Mouse (Mus musculus) kidney, adult 9 months (tissue): ENCODE results near the gene Wtip.
"Not testable (repeated sequence)": the region's sequence is repeated elsewhere in the genome, so short reads cannot be mapped to it uniquely, and the experiment has no call there.

Experiments
- DNase-seq: peaks from one replicate; pipeline ENCODE4 v3.0.0; 2022

Gene Wtip

GRCm38 (mm10) chr7:34133117-34133762, at the start of gene Wtip:
Wtip (minus strand) TSS chr7:34133268.
- DNase-seq, result peak; percentile 77

GRCm38 (mm10) chr7:34176241-34176640, 43.2 kb upstream of the Wtip start:
- DNase-seq, result not testable (repeated sequence)

- no peak for DNase-seq
Observed at GRCm38 (mm10) chr7:34172251-34172650, 39.2 kb upstream of the Wtip start.

- DNase-seq, result no peak
Observed at GRCm38 (mm10) chr7:34169454-34169853, 36.4 kb upstream of the Wtip start, which contains the start of gene Uba2. Uba2 (minus strand) TSS chr7:34169599.

GRCm38 (mm10) chr7:34168470-34169251, 35.6 kb upstream of the Wtip start:
- DNase-seq, result peak; percentile 94

- DNase-seq, result peak; percentile 31
Observed at GRCm38 (mm10) chr7:34167766-34168469, 34.9 kb upstream of the Wtip start.

- DNase-seq, result peak; percentile 16
Observed at GRCm38 (mm10) chr7:34166850-34167249, 33.8 kb upstream of the Wtip start.

GRCm38 (mm10) chr7:34165999-34166398, 32.9 kb upstream of the Wtip start:
- no peak for DNase-seq

GRCm38 (mm10) chr7:34164671-34165070, 31.6 kb upstream of the Wtip start:
- DNase-seq, result no peak

GRCm38 (mm10) chr7:34159167-34159566, 26.1 kb upstream of the Wtip start:
- no peak for DNase-seq

- no peak for DNase-seq
Observed at GRCm38 (mm10) chr7:34157994-34158393, 24.9 kb upstream of the Wtip start.

GRCm38 (mm10) chr7:34147193-34147592, 14.1 kb upstream of the Wtip start:
- no peak for DNase-seq

GRCm38 (mm10) chr7:34141123-34141522, 8.1 kb upstream of the Wtip start:
- DNase-seq, result no peak

- no peak for DNase-seq
Observed at GRCm38 (mm10) chr7:34139493-34139892, 6.4 kb upstream of the Wtip start.

GRCm38 (mm10) chr7:34134336-34134735, 1.3 kb upstream of the Wtip start:
- no peak for DNase-seq

- peak; percentile 17 for DNase-seq
Observed at GRCm38 (mm10) chr7:34132355-34133079, 551 bp downstream of the Wtip start.

- no peak for DNase-seq
Observed at GRCm38 (mm10) chr7:34131959-34132354, 1.1 kb downstream of the Wtip start.

GRCm38 (mm10) chr7:34131118-34131517, 1.9 kb downstream of the Wtip start:
- DNase-seq, result no peak

- no peak for DNase-seq
Observed at GRCm38 (mm10) chr7:34126291-34126690, 6.8 kb downstream of the Wtip start.

- DNase-seq, result no peak
Observed at GRCm38 (mm10) chr7:34125346-34125745, 7.7 kb downstream of the Wtip start.

- no peak for DNase-seq
Observed at GRCm38 (mm10) chr7:34122987-34123720, 9.9 kb downstream of the Wtip start.

- not testable (repeated sequence) for DNase-seq
Observed at GRCm38 (mm10) chr7:34120636-34121035, 12.4 kb downstream of the Wtip start.
